Mouse (Mus musculus): ENCODE measurements around the gene Nt5c2.

DNA sequence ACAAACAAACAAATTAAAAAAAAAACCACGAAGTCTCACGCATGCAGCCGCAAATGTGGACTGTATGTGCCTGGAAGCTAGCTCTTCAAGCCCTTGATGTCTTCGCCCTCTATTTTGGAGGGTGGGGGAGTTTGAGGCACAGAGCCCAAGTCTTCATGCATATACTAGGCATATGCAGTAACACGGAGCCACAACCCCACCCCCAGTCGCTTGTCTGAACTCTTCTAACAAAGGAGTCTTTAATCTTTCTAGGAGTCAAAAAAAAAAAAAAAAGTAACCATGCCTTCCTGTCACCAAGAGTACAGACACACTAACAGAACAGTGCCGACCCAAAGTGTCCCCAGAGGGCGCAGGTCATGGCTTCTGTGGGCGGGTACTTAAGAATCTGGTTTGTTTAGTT, 1.0 kb upstream of the Nt5c2 start:
- no peak for TF ChIP-seq POLR2A (IDR thresholded peaks at IDR 0.05; ENCODE audit: borderline replicate concordance, low read depth, low read length)
- no peak for TF ChIP-seq CTCF (IDR thresholded peaks at IDR 0.05; ENCODE audit: low read depth, low read length)
